Comparison of ENCODE assay signal across 17 mouse cellular contexts in the genomic region with DNA sequence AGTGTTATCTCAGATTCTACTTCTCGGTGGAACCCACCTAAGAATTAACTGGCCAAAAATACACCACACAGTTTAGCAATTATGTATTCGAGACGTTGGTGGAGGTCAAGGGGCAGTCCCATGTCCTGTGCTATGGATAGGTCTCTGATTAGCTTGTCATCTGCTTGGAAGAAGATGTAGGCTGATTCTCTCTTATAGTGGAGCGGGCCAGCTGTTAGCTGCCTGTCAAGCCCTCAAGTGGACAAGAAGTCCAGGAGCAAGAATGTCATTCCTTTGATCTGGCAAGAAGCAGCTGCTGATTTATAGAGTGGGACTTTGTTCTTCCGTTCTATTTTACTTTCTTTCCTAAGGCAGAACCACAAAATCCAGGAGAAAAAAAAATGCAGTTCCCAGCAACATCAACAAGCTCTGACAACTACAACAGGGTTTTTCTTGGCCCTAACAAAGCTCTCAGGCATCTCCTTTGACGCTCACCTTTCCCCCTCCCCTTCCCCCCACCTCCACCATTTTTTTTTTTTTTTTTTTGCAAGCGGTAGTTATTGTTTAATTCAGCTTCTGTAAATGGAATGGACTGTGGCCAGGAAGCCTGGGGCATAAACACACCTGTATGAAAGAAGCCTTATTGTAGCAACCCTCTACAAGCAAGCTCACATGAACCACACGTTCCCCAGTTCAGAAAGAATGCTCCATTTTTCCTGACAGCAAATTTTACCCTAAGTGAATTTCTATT.
DNase-seq lines count a peak whose midpoint lies in the region; ATAC-seq lines count a peak whose summit lies in the region.
"Had no signal": no experiment of that assay in that cellular context is flagged by ENCODE, and none has a peak within 500 bp of the region (broad histone marks: within the 10 kb centered on the region; RNA-seq: fewer than 3 reads in every experiment).

No protein-coding gene starts in this region.

- 37% methylated on average over 8 of the region's 8 CpGs for WGBS in kidney, embryonic 14.5 days
- 22% methylated on average over 8 of the region's 8 CpGs for WGBS in lung, embryonic 15.5 days

- H3K36me3 ChIP-seq in kidney, embryonic 14.5 days (ENCODE audit: control insufficient read depth, insufficient read depth, low read length): peaks cover 3% of the 10 kb centered on the region; the same call in 1 of the 2 replicates
- no peaks in the 10 kb centered on the region for H3K36me3 ChIP-seq in lung, embryonic 15.5 days
- H3K36me3 ChIP-seq: liver, embryonic 15.5 days had no signal

- no peak overlapping the region for H3K4me3 ChIP-seq in kidney, embryonic 14.5 days (ENCODE audit: low read length)
- no peak overlapping the region for H3K4me3 ChIP-seq in lung, embryonic 15.5 days
- H3K4me3 ChIP-seq: erythroblast, embryonic 14.5 days; liver, embryonic 15.5 days had no signal

- H3K9ac ChIP-seq in kidney, embryonic 14.5 days (ENCODE audit: low read depth, low read length): no peak overlapping the region
- no peak overlapping the region for H3K9ac ChIP-seq in lung, embryonic 15.5 days
- H3K9ac ChIP-seq: forebrain, postnatal 0 days; liver, embryonic 15.5 days had no signal

- no peak overlapping the region for H3K4me2 ChIP-seq in kidney, embryonic 14.5 days (replicated peaks; ENCODE audit: low read depth, low read length)
- no peak overlapping the region for H3K4me2 ChIP-seq in lung, embryonic 15.5 days
- H3K4me2 ChIP-seq: liver, embryonic 15.5 days had no signal

- intact Hi-C loops in heart, postnatal 10 days (cut with DNase I): no loop called here

- ATAC-seq in kidney, embryonic 14.5 days (ENCODE audit: low FRiP score, low TSS enrichment): peak; percentile 51; the same call in 1 of the 2 replicates
- peak; percentile 70; the same call in 1 of the 2 replicates for ATAC-seq in lung, embryonic 15.5 days (ENCODE audit: borderline replicate concordance, extremely low read depth, low FRiP score, low TSS enrichment)
- ATAC-seq: forebrain, postnatal 0 days; intestine, embryonic 16.5 days had no signal

- H3K9me3 ChIP-seq in kidney, embryonic 14.5 days (ENCODE audit: control insufficient read depth, low read length): no peaks in the 10 kb centered on the region
- no peaks in the 10 kb centered on the region for H3K9me3 ChIP-seq in lung, embryonic 15.5 days
- H3K9me3 ChIP-seq: liver, embryonic 15.5 days had no signal

- no peaks in the 10 kb centered on the region for H3K27me3 ChIP-seq in kidney, embryonic 14.5 days (ENCODE audit: control insufficient read depth, insufficient read depth, low read length)
- no peaks in the 10 kb centered on the region for H3K27me3 ChIP-seq in lung, embryonic 15.5 days
- H3K27me3 ChIP-seq: CH12.LX; liver, embryonic 15.5 days had no signal

- H3K27ac ChIP-seq in kidney, embryonic 14.5 days (ENCODE audit: low read depth, low read length): peak overlapping the region; percentile 37; the same call in 1 of the 2 replicates
- H3K27ac ChIP-seq in lung, embryonic 15.5 days: no peak overlapping the region
- H3K27ac ChIP-seq: liver, embryonic 15.5 days had no signal

- peak; percentile 37 for DNase-seq in heart, adult 11 months
- no peak for DNase-seq in heart, postnatal 10 days
- DNase-seq in kidney, adult 8-10 months: no peak
- DNase-seq in lung, postnatal 10 days: no peak
- DNase-seq in gonadal fat pad, adult 2 months (ENCODE audit: low read depth): peak; percentile 75
- no peak for DNase-seq in retina, embryonic 14.5 days (ENCODE audit: low spot score)
- DNase-seq: adrenal gland, adult 2 months; cerebellum, adult 9-11 months; forebrain, postnatal 0 days; heart, postnatal 14 days; right cerebral cortex, postnatal 14 days had no signal

- H3K4me1 ChIP-seq in kidney, embryonic 14.5 days (ENCODE audit: control insufficient read depth, insufficient read depth, low read length): peaks cover 27% of the 10 kb centered on the region; the same call in 1 of the 2 replicates
- H3K4me1 ChIP-seq in lung, embryonic 15.5 days: peaks cover 8% of the 10 kb centered on the region
- H3K4me1 ChIP-seq: liver, embryonic 15.5 days had no signal

Comparison
In these comparisons a context has a peak if more than half of its experiments do, and no peak if none do; other contexts are left out.
1. DNase-seq: peak in heart, adult 11 months (single experiment) and gonadal fat pad, adult 2 months (single experiment); none in heart, postnatal 10 days (0 of 2), kidney, adult 8-10 months (0 of 2), lung, postnatal 10 days (single experiment) and retina, embryonic 14.5 days (single experiment).